Mouse (Mus musculus) midbrain, postnatal 0 days (tissue): Measurements from ENCODE around the gene Chst1. TPM values are rescaled to one million over a fixed set of nuclear protein-coding genes. Genes with fewer than 3 reads are reported as not detected.

Source experiments
- ATAC-seq: fragments of 200-750 bp; cut with Nextera tagmentation; 2 replicates; pipeline ENCODE4 v1.8.0; 2017; ENCODE audit warnings: moderate number of reproducible peaks, mild to moderate bottlenecking, moderate TSS enrichment, moderate library complexity; ENCODE audit not compliant: low FRiP score
- DNase-seq: peaks from one replicate; pipeline ENCODE4 v3.0.0-alpha.2; 2015; ENCODE audit warnings: low spot score
- H3K27ac ChIP-seq: fragments of 300-500 bp; sonication (generic); 2 replicates; pipeline ENCODE4 v1.5.1; 2014; ENCODE audit warnings: low read depth, mild to moderate bottlenecking, low read length, mixed read lengths
- H3K27me3 ChIP-seq: fragments of 300-500 bp; sonication (generic); 2 replicates; pipeline ENCODE4 v1.6.1; 2014; ENCODE audit warnings: low read length, control low read depth, mixed read lengths; ENCODE audit not compliant: insufficient read depth
- H3K36me3 ChIP-seq: fragments of 300-500 bp; sonication (generic); 2 replicates; pipeline ENCODE4 v1.6.1; 2014; ENCODE audit warnings: low read length, control low read depth, mixed read lengths; ENCODE audit not compliant: insufficient read depth
- H3K4me1 ChIP-seq: fragments of 300-500 bp; sonication (generic); 2 replicates; pipeline ENCODE4 v1.6.1; 2014; ENCODE audit warnings: mild to moderate bottlenecking, control low read depth, antibody characterized with exemption, low read length, mixed read lengths; ENCODE audit not compliant: insufficient read depth
- H3K4me2 ChIP-seq: fragments of 300-500 bp; sonication (generic); 2 replicates; pipeline ENCODE4 v1.6.1; 2014; ENCODE audit warnings: low read depth, mild to moderate bottlenecking, low read length, mixed read lengths; ENCODE audit not compliant: poor library complexity, severe bottlenecking
- H3K4me3 ChIP-seq: fragments of 300-500 bp; sonication (generic); 2 replicates; pipeline ENCODE4 v1.5.1; 2014; ENCODE audit warnings: low read depth, mild to moderate bottlenecking, low read length, moderate library complexity
- H3K9ac ChIP-seq: fragments of 300-500 bp; sonication (generic); replicated peaks from 2 replicates; pipeline ENCODE4 v1.6.1; 2014; ENCODE audit warnings: mild to moderate bottlenecking, low read length, moderate library complexity, mixed read lengths; ENCODE audit not compliant: poor library complexity, severe bottlenecking
- H3K9me3 ChIP-seq: fragments of 300-500 bp; sonication (generic); 2 replicates; pipeline ENCODE4 v1.6.1; 2016; ENCODE audit warnings: low read length, control low read depth
- CTCF ChIP-seq: IDR thresholded peaks from 2 replicates; pipeline ENCODE4 v1.5.1; 2016; ENCODE audit warnings: antibody characterized with exemption, mild to moderate bottlenecking
- WGBS: fragments of 180-500 bp; shearing (Covaris S2); extraction: QIAGEN DNeasy Blood & Tissue Kit; methylation state at CpG from one replicate; pipeline ENCODE4 v1.1.7; 2014; 5-methylcytosine and 5-hydroxymethylcytosine counted together
- polyA plus RNA-seq: library from polyadenylated mRNA; unstranded; fragments of >200 nt; fragmentation: Nextera tagmentation; extraction: Ambion mirVana; gene quantifications from 2 replicates; pipeline ENCODE4 v1.2.1, GENCODE M21; 2015
- total RNA-seq: library from RNA; depleted of rRNA; stranded (reverse); fragments of >200 nt; gene quantifications from 2 replicates; pipeline ENCODE4 v1.2.3, GENCODE M21; 2014

Gene Chst1
- total and polyA plus RNA-seq, 2 experiments from 2014 or later: 39.5 to 73.8 TPM

DNA sequence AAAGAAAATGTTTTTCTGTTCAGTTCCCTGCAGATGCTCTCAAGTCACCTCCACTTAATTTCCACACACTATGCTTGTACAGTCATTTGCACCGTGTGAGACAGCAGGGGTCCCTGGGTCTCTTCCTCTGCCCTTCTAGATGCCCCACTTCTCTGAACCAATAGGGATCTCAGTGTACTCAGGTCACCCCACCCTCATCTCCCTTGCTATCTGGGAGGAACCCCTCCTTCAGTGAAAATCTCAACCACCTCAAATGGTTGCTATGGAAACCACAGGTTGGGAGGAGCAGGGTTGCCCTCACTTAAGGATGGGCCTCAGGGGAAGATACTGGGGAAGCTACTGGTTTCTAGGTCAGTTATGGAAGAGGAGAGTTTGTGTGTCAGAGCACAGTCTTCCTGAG lies 32.5 kb downstream of the Chst1 start:
- ATAC-seq: peak; percentile 44; the same call in 1 of the 2 replicates
- WGBS: 31% methylated on average over 1 of the region's 1 CpGs
- H3K36me3 ChIP-seq: no peaks in the 10 kb centered on the region
- H3K4me1 ChIP-seq: no peaks in the 10 kb centered on the region
- no peak for TF ChIP-seq CTCF
- H3K27me3 ChIP-seq: no peaks in the 10 kb centered on the region
- peak; percentile 41 for DNase-seq
- no peak overlapping the region for H3K9ac ChIP-seq
- H3K27ac ChIP-seq: peak overlapping the region; percentile 43; the same call in 1 of the 2 replicates
- no peaks in the 10 kb centered on the region for H3K9me3 ChIP-seq
- H3K4me3 ChIP-seq: no peak overlapping the region
- no peak overlapping the region for H3K4me2 ChIP-seq

DNA sequence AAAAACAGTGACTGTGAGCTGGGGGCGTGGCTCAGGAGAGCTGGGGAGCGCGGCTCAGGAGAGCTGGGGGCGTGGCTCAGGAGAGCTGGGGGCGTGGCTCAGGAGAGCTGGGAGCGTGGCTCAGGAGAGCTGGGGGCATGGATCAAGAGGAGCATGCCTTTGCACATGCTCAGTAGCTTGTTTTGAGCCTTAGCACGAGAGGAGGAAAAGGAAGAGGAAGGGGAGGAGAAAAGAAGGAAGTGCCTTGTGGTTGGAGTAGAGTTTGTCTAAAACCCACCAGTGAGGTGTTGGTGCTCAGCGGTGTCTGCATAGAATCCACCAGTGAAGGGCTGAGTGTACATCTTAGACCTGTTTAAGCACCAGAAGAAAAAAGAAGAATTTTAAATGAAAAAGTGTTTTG lies 41.0 kb downstream of the Chst1 start:
- H3K4me2 ChIP-seq: no peak overlapping the region
- no peak overlapping the region for H3K4me3 ChIP-seq
- no peak overlapping the region for H3K27ac ChIP-seq
- H3K27me3 ChIP-seq: no peaks in the 10 kb centered on the region
- TF ChIP-seq CTCF: no peak
- H3K9ac ChIP-seq: no peak overlapping the region
- H3K36me3 ChIP-seq: no peaks in the 10 kb centered on the region
- DNase-seq: no peak
- H3K9me3 ChIP-seq: no peaks in the 10 kb centered on the region
- ATAC-seq: no peak
- 27% methylated on average over 8 of the region's 8 CpGs for WGBS
- H3K4me1 ChIP-seq: no peaks in the 10 kb centered on the region

DNA sequence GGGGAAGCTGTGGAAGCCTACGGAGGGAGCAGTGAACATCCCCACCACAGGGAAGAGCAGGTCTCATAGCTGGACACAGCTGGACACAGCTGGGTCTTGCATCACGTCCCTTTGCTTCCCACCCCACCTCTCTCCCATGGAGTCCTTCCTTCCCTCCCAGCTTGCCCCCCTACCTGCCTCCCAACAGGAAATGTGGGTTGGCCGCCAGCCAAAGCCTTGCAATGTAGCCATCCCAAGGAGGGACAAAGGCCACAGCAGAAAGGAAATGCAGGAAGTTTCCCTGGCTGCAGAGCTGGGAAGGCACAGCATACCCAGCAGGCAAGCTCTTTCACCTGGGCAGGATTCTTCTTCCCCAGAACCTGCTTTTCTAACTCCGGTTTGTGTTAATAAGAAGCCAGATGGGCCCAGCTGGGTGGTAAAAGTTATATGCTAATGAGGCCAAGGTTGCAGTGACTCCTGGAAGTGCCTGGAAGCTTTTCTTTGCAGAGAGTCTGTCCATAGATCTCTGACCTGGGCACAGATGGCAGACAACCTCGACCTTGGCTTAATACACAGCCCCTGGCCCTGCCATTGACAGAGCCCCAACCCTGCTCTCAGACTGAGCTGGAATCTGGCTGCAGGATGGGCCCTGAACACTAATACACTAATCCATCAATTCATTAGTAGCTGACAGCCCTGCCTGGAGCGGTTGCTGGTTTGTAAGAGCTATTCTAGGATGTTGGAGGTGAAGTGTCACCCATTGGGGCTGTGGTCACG lies 46.0 kb downstream of the Chst1 start:
- TF ChIP-seq CTCF: no peak
- ATAC-seq: no peak
- WGBS: 55% methylated on average over 7 of the region's 7 CpGs
- Histone ChIP-seq H3K9ac (no peak overlapping the region), H3K36me3 (no peaks in the 10 kb centered on the region), H3K27me3 (no peaks in the 10 kb centered on the region), H3K4me1 (no peaks in the 10 kb centered on the region), H3K27ac (no peak overlapping the region), H3K4me2 (no peak overlapping the region), H3K9me3 (no peaks in the 10 kb centered on the region), H3K4me3 (no peak overlapping the region)
- DNase-seq: peak; percentile 14

- WGBS: 78% methylated on average over 5 of the region's 5 CpGs
- Histone ChIP-seq H3K27ac (no peak overlapping the region), H3K9me3 (no peaks in the 10 kb centered on the region), H3K4me3 (no peak overlapping the region), H3K4me2 (no peak overlapping the region), H3K27me3 (no peaks in the 10 kb centered on the region), H3K9ac (no peak overlapping the region), H3K4me1 (no peaks in the 10 kb centered on the region), H3K36me3 (no peaks in the 10 kb centered on the region)
- no peak for TF ChIP-seq CTCF
- ATAC-seq (no peak), DNase-seq (no peak)
Observed at GRCm38 (mm10) chr2:92649154-92649801, 49.8 kb downstream of the Chst1 start.

DNA sequence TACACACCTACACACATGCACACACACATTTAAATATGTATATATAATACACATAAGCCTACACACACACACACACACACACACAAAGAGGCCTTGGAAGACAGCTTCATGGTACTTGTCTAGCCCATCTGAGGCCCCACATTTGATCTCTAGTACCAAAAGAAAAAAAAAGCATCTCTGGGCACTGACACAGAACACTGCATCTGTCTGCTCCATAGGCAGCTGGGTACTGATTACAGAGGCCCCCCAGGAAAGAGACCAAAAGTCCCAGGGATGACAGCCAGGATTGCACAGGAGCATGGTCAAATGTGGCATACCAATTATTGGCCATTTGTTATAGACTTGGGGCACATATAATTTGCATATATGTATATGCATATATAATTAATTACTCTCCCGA lies 50.9 kb downstream of the Chst1 start:
- Histone ChIP-seq H3K27ac (no peak overlapping the region), H3K4me2 (no peak overlapping the region), H3K9me3 (no peaks in the 10 kb centered on the region), H3K9ac (no peak overlapping the region), H3K4me3 (no peak overlapping the region), H3K27me3 (no peaks in the 10 kb centered on the region), H3K4me1 (no peaks in the 10 kb centered on the region), H3K36me3 (no peaks in the 10 kb centered on the region)
- DNase-seq: no peak
- ATAC-seq: no peak
- TF ChIP-seq CTCF: no peak
- WGBS: 83% methylated on average over 1 of the region's 1 CpGs

GRCm38 (mm10) chr2:92651294-92651816 lies 51.8 kb downstream of the Chst1 start:
- ATAC-seq (no peak), DNase-seq (no peak)
- WGBS: 80% methylated on average over 7 of the region's 7 CpGs
- Histone ChIP-seq H3K27ac (no peak overlapping the region), H3K9ac (no peak overlapping the region), H3K27me3 (no peaks in the 10 kb centered on the region), H3K4me2 (no peak overlapping the region), H3K4me3 (no peak overlapping the region), H3K4me1 (no peaks in the 10 kb centered on the region), H3K9me3 (no peaks in the 10 kb centered on the region), H3K36me3 (no peaks in the 10 kb centered on the region)
- no peak for TF ChIP-seq CTCF
